In genomic region chr7:73305286-73305975, GRCm38 (mm10) we compare ENCODE assay signal across 15 mouse cellular contexts.
DNase-seq lines count a peak whose midpoint lies in the region; ATAC-seq lines count a peak whose summit lies in the region.
"Had no signal": no experiment of that assay in that cellular context is flagged by ENCODE, and none has a peak within 500 bp of the region (broad histone marks: within the 10 kb centered on the region; RNA-seq: fewer than 3 reads in every experiment).

No protein-coding gene starts in this region.

- H3K36me3 ChIP-seq in lung, embryonic 15.5 days, result no peaks in the 10 kb centered on the region
- H3K36me3 ChIP-seq in hindbrain, embryonic 10.5 days, result no peaks in the 10 kb centered on the region
- H3K36me3 ChIP-seq in hindbrain, embryonic 16.5 days (ENCODE audit: control insufficient read depth, insufficient read depth, low read length), result no peaks in the 10 kb centered on the region
- no peaks in the 10 kb centered on the region for H3K36me3 ChIP-seq in neural tube, embryonic 15.5 days
- H3K36me3 ChIP-seq: heart, embryonic 15.5 days; limb, embryonic 13.5 days had no signal

- WGBS in lung, embryonic 15.5 days, result 20% methylated on average over 14 of the region's 14 CpGs
- 13% methylated on average over 14 of the region's 14 CpGs for WGBS in hindbrain, embryonic 10.5 days
- 13% methylated on average over 14 of the region's 14 CpGs for WGBS in hindbrain, embryonic 16.5 days
- 15% methylated on average over 14 of the region's 14 CpGs for WGBS in neural tube, embryonic 15.5 days

- no peak for DNase-seq in lung, adult 18-20 months
- peak; percentile 24 for DNase-seq in hindbrain, embryonic 10.5 days (ENCODE audit: low spot score)
- DNase-seq in kidney, adult 18-20 months, result no peak
- DNase-seq: adrenal gland, adult 2 months; gastrocnemius, postnatal 10 days; kidney, postnatal 10 days; lung, embryonic 14.5 days; spleen, adult 18-20 months had no signal

- no peak for ATAC-seq in lung, embryonic 15.5 days (ENCODE audit: borderline replicate concordance, extremely low read depth, low FRiP score, low TSS enrichment)
- ATAC-seq in hindbrain, embryonic 16.5 days, result no peak
- ATAC-seq in neural tube, embryonic 15.5 days (ENCODE audit: low FRiP score), result no peak
- no peak for ATAC-seq in cerebellum, adult (ENCODE audit: insufficient number of reproducible peaks, low FRiP score, low TSS enrichment)
- ATAC-seq: Patski had no signal

- H3K4me2 ChIP-seq in lung, embryonic 15.5 days, result peak overlapping the region; percentile 6; the same call in 1 of the 2 replicates
- H3K4me2 ChIP-seq in hindbrain, embryonic 16.5 days (ENCODE audit: low read length), result no peak overlapping the region
- no peak overlapping the region for H3K4me2 ChIP-seq in neural tube, embryonic 15.5 days
- H3K4me2 ChIP-seq: heart, embryonic 15.5 days had no signal

- H3K9me3 ChIP-seq in lung, embryonic 15.5 days, result no peaks in the 10 kb centered on the region
- H3K9me3 ChIP-seq in hindbrain, embryonic 10.5 days, result no peaks in the 10 kb centered on the region
- no peaks in the 10 kb centered on the region for H3K9me3 ChIP-seq in hindbrain, embryonic 16.5 days (ENCODE audit: control insufficient read depth, low read length)
- H3K9me3 ChIP-seq in neural tube, embryonic 15.5 days (replicated peaks), result no peaks in the 10 kb centered on the region
- H3K9me3 ChIP-seq: heart, embryonic 15.5 days; limb, embryonic 13.5 days had no signal

- H3K4me1 ChIP-seq in lung, embryonic 15.5 days, result peaks cover 7% of the 10 kb centered on the region; the same call in 1 of the 2 replicates
- peaks cover 75% of the 10 kb centered on the region for H3K4me1 ChIP-seq in hindbrain, embryonic 10.5 days (replicated peaks)
- peaks cover 15% of the 10 kb centered on the region for H3K4me1 ChIP-seq in hindbrain, embryonic 16.5 days (ENCODE audit: control insufficient read depth, insufficient read depth, low read depth, low read length)
- peaks cover 39% of the 10 kb centered on the region for H3K4me1 ChIP-seq in neural tube, embryonic 15.5 days
- H3K4me1 ChIP-seq: heart, embryonic 15.5 days had no signal

- no peak overlapping the region for H3K27ac ChIP-seq in lung, embryonic 15.5 days
- peak overlapping the region; percentile 87 for H3K27ac ChIP-seq in hindbrain, embryonic 10.5 days
- peak overlapping the region; percentile 59 for H3K27ac ChIP-seq in hindbrain, embryonic 16.5 days (ENCODE audit: low read depth, low read length)
- peak overlapping the region; percentile 64 for H3K27ac ChIP-seq in neural tube, embryonic 15.5 days (replicated peaks)
- H3K27ac ChIP-seq: heart, embryonic 15.5 days; limb, embryonic 13.5 days had no signal

- no peak overlapping the region for H3K9ac ChIP-seq in lung, embryonic 15.5 days
- no peak overlapping the region for H3K9ac ChIP-seq in hindbrain, embryonic 16.5 days (ENCODE audit: low read depth, low read length)
- no peak overlapping the region for H3K9ac ChIP-seq in neural tube, embryonic 15.5 days (replicated peaks)
- H3K9ac ChIP-seq: heart, embryonic 15.5 days; limb, embryonic 13.5 days; lung, embryonic 14.5 days had no signal

- no peak overlapping the region for H3K4me3 ChIP-seq in lung, embryonic 15.5 days
- peak overlapping the region; percentile 3 for H3K4me3 ChIP-seq in hindbrain, embryonic 10.5 days
- no peak overlapping the region for H3K4me3 ChIP-seq in hindbrain, embryonic 16.5 days (ENCODE audit: low read length)
- H3K4me3 ChIP-seq in neural tube, embryonic 15.5 days (replicated peaks), result no peak overlapping the region
- H3K4me3 ChIP-seq: heart, embryonic 15.5 days; limb, embryonic 13.5 days had no signal

- H3K27me3 ChIP-seq in lung, embryonic 15.5 days, result peaks cover 3% of the 10 kb centered on the region; the same call in 1 of the 2 replicates
- peaks cover 16% of the 10 kb centered on the region; the same call in 1 of the 2 replicates for H3K27me3 ChIP-seq in hindbrain, embryonic 10.5 days (ENCODE audit: insufficient read depth, poor library complexity, severe bottlenecking)
- H3K27me3 ChIP-seq in hindbrain, embryonic 16.5 days (replicated peaks; ENCODE audit: control insufficient read depth, insufficient read depth, low read length), result no peaks in the 10 kb centered on the region
- H3K27me3 ChIP-seq in neural tube, embryonic 15.5 days (replicated peaks), result no peaks in the 10 kb centered on the region
- H3K27me3 ChIP-seq: Patski had no signal
